Mouse (Mus musculus) lung, embryonic 15.5 days (tissue): Measurements from ENCODE around the gene Ptgs1. TPM values are rescaled to one million over a fixed set of nuclear protein-coding genes. Genes with fewer than 3 reads are reported as not detected.

Experiments
- ATAC-seq: fragments of 200-750 bp; cut with Nextera tagmentation; 2 replicates; pipeline ENCODE4 v1.8.0; 2017; ENCODE audit warnings: moderate number of reproducible peaks, borderline replicate concordance; ENCODE audit not compliant: low FRiP score, low TSS enrichment; ENCODE audit errors: extremely low read depth
- H3K27ac ChIP-seq: fragments of 300-500 bp; sonication (generic); 2 replicates; pipeline ENCODE4 v1.5.1; 2015; ENCODE audit warnings: moderate library complexity, mild to moderate bottlenecking, inconsistent platforms
- H3K27me3 ChIP-seq: fragments of 300-500 bp; sonication (generic); 2 replicates; pipeline ENCODE4 v1.6.1; 2015; ENCODE audit warnings: inconsistent platforms
- H3K36me3 ChIP-seq: fragments of 300-500 bp; sonication (generic); 2 replicates; pipeline ENCODE4 v1.6.1; 2015; ENCODE audit warnings: inconsistent platforms
- H3K4me1 ChIP-seq: fragments of 300-500 bp; sonication (generic); 2 replicates; pipeline ENCODE4 v1.6.1; 2015; ENCODE audit warnings: inconsistent platforms
- H3K4me2 ChIP-seq: fragments of 300-500 bp; sonication (generic); 2 replicates; pipeline ENCODE4 v1.6.1; 2015; ENCODE audit warnings: inconsistent platforms, mild to moderate bottlenecking, moderate library complexity
- H3K4me3 ChIP-seq: fragments of 300-500 bp; sonication (generic); 2 replicates; pipeline ENCODE4 v1.5.1; 2015; ENCODE audit warnings: mild to moderate bottlenecking, inconsistent platforms
- H3K9ac ChIP-seq: fragments of 300-500 bp; sonication (generic); 2 replicates; pipeline ENCODE4 v1.6.1; 2015; ENCODE audit warnings: inconsistent platforms
- H3K9me3 ChIP-seq: fragments of 300-500 bp; sonication (generic); 2 replicates; pipeline ENCODE4 v1.6.1; 2016; ENCODE audit warnings: inconsistent platforms
- WGBS: fragments of 180-500 bp; shearing (Covaris S2); methylation state at CpG from one replicate; pipeline ENCODE4 v1.1.7; 2015; 5-methylcytosine and 5-hydroxymethylcytosine counted together
- polyA plus RNA-seq: library from polyadenylated mRNA; unstranded; fragments of >200 nt; fragmentation: Nextera tagmentation; extraction: Ambion mirVana; gene quantifications from 2 replicates; pipeline ENCODE4 v1.2.1, GENCODE M21; 2015

Gene Ptgs1
- polyA plus RNA-seq, 1 experiment from 2014 or later = 54.9 TPM

DNA sequence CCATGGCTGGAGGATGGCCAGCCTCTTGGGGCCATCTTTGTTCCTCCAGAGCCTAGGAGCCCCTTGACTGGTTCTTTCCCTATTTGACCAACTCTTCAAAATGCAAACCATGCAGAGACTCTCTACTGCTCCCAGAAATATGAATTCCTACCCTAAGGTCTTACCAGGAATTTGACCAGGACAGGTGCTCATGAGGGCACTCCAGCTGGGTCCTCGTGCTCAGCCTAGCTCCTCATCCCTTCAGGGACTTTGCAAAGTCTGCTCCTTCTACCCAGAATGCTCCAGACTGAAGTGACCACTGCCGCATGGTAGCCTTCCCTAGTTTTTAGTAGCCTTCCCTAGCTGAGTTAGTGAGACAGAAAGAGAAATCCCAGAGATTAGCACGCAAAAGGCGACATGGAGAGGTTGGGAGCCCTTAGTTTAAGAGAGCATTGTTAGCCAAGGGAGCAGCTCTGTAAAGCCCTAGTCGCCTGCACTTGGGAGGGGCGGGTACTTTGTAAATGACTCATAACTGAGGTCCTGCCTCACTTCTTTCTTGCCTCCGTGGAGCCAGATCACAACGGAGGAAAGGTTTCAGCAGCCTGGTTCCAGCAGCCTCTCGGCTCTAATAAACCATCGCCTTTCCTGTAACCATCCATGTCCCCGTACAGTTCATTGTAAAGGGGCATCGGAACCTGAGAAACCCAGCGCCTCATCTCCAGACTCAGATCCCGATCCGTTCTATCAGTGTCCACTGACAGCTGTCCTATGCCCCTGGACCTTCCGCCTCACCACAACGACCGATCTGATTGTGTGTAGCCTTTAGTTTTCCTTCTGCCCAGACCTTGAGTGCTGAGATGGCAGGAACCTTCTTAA, 28.2 kb upstream of the Ptgs1 start:
- H3K27me3 ChIP-seq = peaks cover 61% of the 10 kb centered on the region
- H3K9ac ChIP-seq = no peak overlapping the region
- no peak overlapping the region for H3K4me3 ChIP-seq
- H3K4me1 ChIP-seq = peaks cover 47% of the 10 kb centered on the region
- 0 out of 2 replicates have a peak overlapping the region, but pooled peaks have one; percentile 8 for H3K27ac ChIP-seq
- no peaks in the 10 kb centered on the region for H3K36me3 ChIP-seq
- ATAC-seq = no peak
- peak overlapping the region; percentile 67 for H3K4me2 ChIP-seq
- WGBS = 24% methylated on average over 18 of the region's 18 CpGs
- no peaks in the 10 kb centered on the region for H3K9me3 ChIP-seq

DNA sequence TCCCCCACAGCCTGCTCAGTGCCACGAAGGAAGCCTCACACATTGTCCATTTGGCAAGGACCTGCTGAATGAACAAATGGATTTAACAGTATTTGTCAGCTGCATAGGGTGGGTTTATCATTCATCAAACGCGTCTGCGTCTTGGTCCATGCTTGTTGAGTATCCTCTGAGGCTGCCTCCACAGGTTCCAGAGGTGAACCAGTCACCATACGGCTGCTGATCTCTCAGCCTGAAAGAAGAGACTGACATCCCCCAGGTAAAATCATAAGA, 27.7 kb upstream of the Ptgs1 start:
- no peaks in the 10 kb centered on the region for H3K36me3 ChIP-seq
- H3K9me3 ChIP-seq = no peaks in the 10 kb centered on the region
- H3K4me2 ChIP-seq = peak overlapping the region; percentile 67
- no peak overlapping the region for H3K4me3 ChIP-seq
- H3K27ac ChIP-seq = no peak overlapping the region
- no peak overlapping the region for H3K9ac ChIP-seq
- peaks cover 47% of the 10 kb centered on the region for H3K4me1 ChIP-seq
- ATAC-seq = no peak
- H3K27me3 ChIP-seq = peaks cover 59% of the 10 kb centered on the region
- 9% methylated on average over 5 of the region's 5 CpGs for WGBS

DNA sequence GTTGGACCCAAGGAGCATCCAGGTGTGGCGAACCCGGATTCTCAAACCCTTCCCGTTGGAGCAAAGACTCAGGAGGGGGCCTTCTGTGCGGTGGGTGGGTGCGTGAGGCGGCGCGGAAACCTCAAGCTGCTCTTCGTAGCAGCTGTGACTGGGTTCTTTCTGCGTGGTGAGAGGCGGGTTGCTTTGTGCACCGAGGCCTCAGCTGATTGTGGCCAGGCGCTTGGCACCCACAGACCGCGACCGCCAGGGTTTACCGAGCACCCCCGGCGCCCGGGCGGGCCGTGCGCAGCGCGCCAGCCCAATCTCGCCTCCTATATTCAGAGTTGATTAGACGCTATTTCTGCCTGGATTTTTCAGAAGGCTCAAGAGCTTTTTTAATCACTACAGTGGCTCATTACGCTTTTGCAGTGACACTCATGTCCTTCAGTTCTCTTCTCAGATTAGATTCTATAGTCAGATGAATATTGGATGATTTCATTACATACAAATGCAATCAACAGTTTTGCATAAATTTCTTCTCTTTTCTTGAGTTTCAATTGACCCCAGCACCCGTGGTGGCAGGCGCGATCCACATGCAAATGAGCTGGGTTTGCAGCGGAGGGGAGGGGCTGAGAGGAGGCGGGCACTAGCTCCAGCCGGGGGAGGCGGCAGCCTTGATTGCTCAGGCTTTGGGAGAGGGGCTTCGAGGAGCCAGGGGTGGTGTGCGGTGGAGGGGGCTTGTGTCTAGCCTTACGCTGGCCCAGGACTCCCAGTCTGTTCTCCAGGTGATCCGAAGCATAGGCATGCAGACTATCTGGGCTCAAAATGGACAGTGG, 27.0 kb upstream of the Ptgs1 start:
- peaks cover 45% of the 10 kb centered on the region for H3K4me1 ChIP-seq
- 0 out of 2 replicates have a peak, but pooled peaks have one; percentile 15 for ATAC-seq
- no peak overlapping the region for H3K27ac ChIP-seq
- WGBS = 2% methylated on average over 39 of the region's 39 CpGs
- H3K36me3 ChIP-seq = no peaks in the 10 kb centered on the region
- no peaks in the 10 kb centered on the region for H3K9me3 ChIP-seq
- H3K4me3 ChIP-seq = peak overlapping the region; percentile 28
- 0 out of 2 replicates have a peak overlapping the region, but pooled peaks have one; percentile 10 for H3K9ac ChIP-seq
- H3K27me3 ChIP-seq = peaks cover 53% of the 10 kb centered on the region
- peak overlapping the region; percentile 67 for H3K4me2 ChIP-seq

DNA sequence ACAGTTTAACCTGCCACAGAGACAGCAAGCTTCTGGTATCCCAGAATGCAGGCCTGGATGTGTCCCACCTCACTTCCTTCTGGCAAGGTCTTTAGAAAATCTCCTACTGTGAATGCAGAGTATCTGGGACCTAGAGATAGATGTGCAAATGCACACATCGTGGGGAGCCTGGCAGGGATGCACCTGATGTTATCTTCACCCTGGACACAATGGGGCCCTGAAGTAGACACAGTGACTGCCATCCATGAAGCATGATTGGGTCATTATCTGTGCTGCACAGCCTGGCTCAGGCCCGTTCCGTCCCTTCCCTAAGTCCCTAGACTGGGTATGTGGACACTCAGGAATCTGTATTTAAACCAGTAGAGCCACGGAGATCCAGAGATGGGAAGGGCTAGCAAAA, 25.6 kb upstream of the Ptgs1 start:
- Histone ChIP-seq H3K27ac (no peak overlapping the region), H3K27me3 (peaks cover 61% of the 10 kb centered on the region), H3K36me3 (no peaks in the 10 kb centered on the region), H3K4me2 (no peak overlapping the region), H3K4me1 (peaks cover 36% of the 10 kb centered on the region), H3K4me3 (no peak overlapping the region), H3K9me3 (no peaks in the 10 kb centered on the region), H3K9ac (no peak overlapping the region)
- 61% methylated on average over 4 of the region's 4 CpGs for WGBS
- ATAC-seq = no peak

DNA sequence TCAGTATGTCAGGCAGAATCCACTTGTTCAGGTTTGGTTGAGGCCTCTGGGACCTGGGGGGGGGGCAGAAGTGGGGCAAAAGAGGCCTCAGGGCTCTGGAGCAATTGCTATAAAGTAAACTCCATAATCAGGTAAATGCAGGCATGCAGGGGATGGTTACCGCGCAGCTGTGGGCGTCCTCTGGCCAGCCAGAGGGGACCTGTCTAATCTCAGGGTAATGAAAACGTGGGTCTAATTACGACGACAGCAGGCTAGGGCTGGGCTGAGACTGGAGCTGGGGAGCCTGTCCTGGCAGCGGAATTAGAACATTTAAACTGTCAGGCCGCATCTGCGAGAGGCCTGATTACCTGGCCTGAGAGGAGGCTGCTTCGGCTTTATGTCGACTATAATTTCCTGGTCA, 23.2 kb upstream of the Ptgs1 start:
- Histone ChIP-seq H3K4me1 (peaks cover 35% of the 10 kb centered on the region), H3K4me2 (no peak overlapping the region), H3K4me3 (no peak overlapping the region), H3K27ac (no peak overlapping the region), H3K27me3 (peaks cover 58% of the 10 kb centered on the region), H3K9me3 (no peaks in the 10 kb centered on the region), H3K36me3 (no peaks in the 10 kb centered on the region), H3K9ac (no peak overlapping the region)
- no peak for ATAC-seq
- WGBS = 75% methylated on average over 11 of the region's 11 CpGs

DNA sequence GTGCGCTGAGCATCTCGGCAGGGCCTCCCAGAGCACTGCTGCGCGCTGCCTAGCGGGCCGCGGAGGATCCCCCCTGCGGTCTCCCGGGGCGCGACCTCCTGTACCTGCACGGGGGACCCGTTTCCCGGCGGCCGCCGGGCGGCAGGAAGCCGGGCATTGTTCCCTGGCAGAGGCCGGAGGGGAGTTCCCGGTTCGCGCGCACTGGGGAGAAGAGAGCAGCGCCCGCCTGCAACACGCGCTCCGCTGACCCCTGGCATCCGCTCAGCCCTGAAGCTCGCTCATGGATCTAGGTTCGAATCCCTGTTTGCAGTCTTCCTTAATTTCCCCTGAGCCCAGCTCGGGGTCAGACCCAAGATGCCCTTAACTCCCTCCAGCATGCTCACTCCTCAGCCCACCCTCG, 19.4 kb upstream of the Ptgs1 start:
- no peak for ATAC-seq
- H3K9me3 ChIP-seq = no peaks in the 10 kb centered on the region
- peak overlapping the region; percentile 38 for H3K4me2 ChIP-seq
- H3K4me3 ChIP-seq = no peak overlapping the region
- WGBS = 9% methylated on average over 34 of the region's 34 CpGs
- peaks cover 25% of the 10 kb centered on the region for H3K27me3 ChIP-seq
- H3K27ac ChIP-seq = peak overlapping the region; percentile 54
- H3K4me1 ChIP-seq = peaks cover 33% of the 10 kb centered on the region
- no peak overlapping the region for H3K9ac ChIP-seq
- no peaks in the 10 kb centered on the region for H3K36me3 ChIP-seq

DNA sequence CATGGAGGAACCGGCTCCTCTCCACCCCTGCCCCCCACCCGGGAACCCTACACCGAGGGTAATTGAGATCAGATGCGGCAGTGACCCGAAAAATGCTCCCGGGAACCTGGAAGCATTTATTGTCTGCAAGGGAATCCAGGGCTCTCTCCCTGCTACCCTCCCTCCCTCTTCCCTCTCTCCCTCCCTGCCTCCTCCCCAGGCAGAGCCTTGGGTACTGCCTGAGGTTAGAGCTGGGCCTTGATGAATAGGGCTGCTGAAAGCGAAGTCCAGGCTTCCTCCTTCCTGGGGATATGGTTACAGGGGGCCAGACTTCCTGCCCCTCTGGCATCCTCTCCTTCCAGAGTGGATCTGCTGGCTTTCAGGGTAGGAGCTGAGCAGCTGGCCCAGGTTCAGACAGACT, 18.4 kb upstream of the Ptgs1 start:
- no peaks in the 10 kb centered on the region for H3K36me3 ChIP-seq
- no peaks in the 10 kb centered on the region for H3K9me3 ChIP-seq
- 41% methylated on average over 7 of the region's 7 CpGs for WGBS
- no peak for ATAC-seq
- no peak overlapping the region for H3K9ac ChIP-seq
- peaks cover 43% of the 10 kb centered on the region for H3K4me1 ChIP-seq
- H3K27ac ChIP-seq = peak overlapping the region; percentile 48
- no peak overlapping the region for H3K4me2 ChIP-seq
- H3K27me3 ChIP-seq = peaks cover 25% of the 10 kb centered on the region
- H3K4me3 ChIP-seq = no peak overlapping the region

DNA sequence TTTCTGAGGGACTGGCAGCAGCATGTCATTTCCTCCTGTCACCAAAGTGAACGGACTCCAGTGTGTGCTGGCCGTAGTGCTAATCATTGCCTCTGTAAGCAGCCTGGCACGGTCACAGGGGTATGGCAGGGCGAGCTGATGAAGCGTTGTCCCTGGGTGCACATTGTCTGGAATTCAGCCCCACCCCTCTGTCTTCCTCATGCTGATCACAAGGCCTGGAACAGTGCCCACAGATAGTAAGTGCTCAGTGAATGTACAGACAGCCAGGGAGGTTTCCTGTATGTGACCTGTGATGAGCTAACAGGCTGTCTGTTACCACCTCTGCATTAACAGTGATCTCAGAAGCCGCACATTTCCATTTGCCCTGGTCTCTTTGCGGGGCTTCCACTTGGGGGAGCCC, 17.1 kb upstream of the Ptgs1 start:
- Histone ChIP-seq H3K4me1 (peaks cover 56% of the 10 kb centered on the region), H3K36me3 (no peaks in the 10 kb centered on the region), H3K9ac (no peak overlapping the region), H3K27me3 (peaks cover 25% of the 10 kb centered on the region), H3K4me2 (no peak overlapping the region), H3K4me3 (no peak overlapping the region), H3K27ac (peak overlapping the region; percentile 49), H3K9me3 (no peaks in the 10 kb centered on the region)
- WGBS = 35% methylated on average over 7 of the region's 7 CpGs
- ATAC-seq = no peak

DNA sequence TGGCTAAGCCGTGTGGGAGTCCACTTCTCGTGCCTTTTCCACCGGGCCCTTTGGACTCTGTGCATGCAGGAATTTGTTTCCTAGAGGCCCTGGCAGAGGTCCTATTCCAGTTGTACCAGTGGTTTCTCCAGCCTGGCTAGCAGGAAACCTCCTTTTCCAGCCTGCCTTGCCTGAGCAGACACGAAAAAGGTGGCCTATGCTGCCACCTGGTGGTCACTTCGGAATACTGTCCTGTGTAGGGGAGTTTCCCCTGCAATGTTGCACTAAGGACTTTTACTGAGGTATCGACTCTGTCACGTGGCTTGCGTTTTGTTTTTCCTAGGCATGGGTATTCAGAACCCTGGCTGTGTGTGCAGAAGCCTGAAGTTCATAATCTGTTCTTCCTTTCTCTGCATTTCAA, 16.2 kb upstream of the Ptgs1 start:
- Histone ChIP-seq H3K4me2 (peak overlapping the region; percentile 29; the same call in 1 of the 2 replicates), H3K9ac (no peak overlapping the region), H3K4me1 (peaks cover 57% of the 10 kb centered on the region), H3K27ac (peak overlapping the region; percentile 49), H3K4me3 (no peak overlapping the region), H3K9me3 (no peaks in the 10 kb centered on the region), H3K36me3 (no peaks in the 10 kb centered on the region), H3K27me3 (peaks cover 23% of the 10 kb centered on the region)
- peak; percentile 43; the same call in 1 of the 2 replicates for ATAC-seq
- WGBS = 4% methylated on average over 8 of the region's 8 CpGs

DNA sequence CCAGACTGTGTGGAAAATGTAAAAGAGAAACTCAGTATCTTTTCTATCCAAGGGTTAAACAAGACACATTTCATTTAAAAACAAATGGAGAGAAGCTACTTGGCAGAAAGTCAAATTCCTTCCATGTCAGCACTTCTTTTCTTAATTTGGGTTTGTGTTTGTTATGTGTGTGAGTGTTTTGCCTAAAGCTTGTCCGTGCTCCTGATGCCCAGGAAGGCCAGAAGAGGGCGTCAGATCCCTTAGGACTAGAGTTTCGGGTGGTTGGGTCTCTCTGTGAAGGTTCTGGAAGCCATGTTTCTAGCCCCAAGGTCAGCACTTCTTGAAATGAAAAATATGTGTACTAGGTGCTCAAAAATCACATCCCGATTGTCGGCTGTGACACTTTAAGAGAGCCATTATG, 15.8 kb upstream of the Ptgs1 start:
- Histone ChIP-seq H3K9ac (no peak overlapping the region), H3K4me3 (no peak overlapping the region), H3K36me3 (no peaks in the 10 kb centered on the region), H3K9me3 (no peaks in the 10 kb centered on the region), H3K27ac (no peak overlapping the region), H3K4me1 (peaks cover 57% of the 10 kb centered on the region), H3K4me2 (peak overlapping the region; percentile 29; the same call in 1 of the 2 replicates), H3K27me3 (peaks cover 19% of the 10 kb centered on the region)
- WGBS = 53% methylated on average over 5 of the region's 5 CpGs
- no peak for ATAC-seq

DNA sequence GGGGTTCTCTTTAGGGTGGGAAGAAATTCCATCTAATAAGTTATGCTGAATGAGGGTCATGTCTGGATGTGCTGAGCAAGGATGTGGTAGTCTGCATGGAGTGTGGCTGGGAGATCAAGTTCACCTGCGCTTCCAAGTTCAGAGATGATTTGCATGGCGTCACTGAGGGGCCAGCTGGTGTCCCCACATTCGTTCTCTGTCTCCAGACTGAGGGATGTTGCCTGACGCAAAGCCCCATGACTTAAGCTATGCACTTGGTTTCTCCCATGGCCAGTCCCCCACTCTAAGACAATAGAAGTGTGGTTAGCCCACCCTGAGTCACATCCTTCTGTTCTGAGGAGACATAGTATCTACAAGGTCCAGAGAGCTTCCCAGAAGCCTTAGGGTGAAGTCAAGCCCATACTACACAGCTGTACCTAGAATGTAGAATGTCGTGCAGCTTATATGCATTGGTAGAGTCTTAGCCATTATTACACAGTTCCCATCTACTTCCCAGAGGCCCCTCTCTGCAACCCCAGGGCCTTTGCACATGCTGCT, 15.0 kb upstream of the Ptgs1 start:
- Histone ChIP-seq H3K9me3 (no peaks in the 10 kb centered on the region), H3K27ac (peak overlapping the region; percentile 95), H3K9ac (no peak overlapping the region), H3K36me3 (no peaks in the 10 kb centered on the region), H3K4me2 (no peak overlapping the region), H3K4me3 (no peak overlapping the region), H3K4me1 (peaks cover 57% of the 10 kb centered on the region), H3K27me3 (peaks cover 10% of the 10 kb centered on the region)
- WGBS = 93% methylated on average over 5 of the region's 5 CpGs
- ATAC-seq = no peak

DNA sequence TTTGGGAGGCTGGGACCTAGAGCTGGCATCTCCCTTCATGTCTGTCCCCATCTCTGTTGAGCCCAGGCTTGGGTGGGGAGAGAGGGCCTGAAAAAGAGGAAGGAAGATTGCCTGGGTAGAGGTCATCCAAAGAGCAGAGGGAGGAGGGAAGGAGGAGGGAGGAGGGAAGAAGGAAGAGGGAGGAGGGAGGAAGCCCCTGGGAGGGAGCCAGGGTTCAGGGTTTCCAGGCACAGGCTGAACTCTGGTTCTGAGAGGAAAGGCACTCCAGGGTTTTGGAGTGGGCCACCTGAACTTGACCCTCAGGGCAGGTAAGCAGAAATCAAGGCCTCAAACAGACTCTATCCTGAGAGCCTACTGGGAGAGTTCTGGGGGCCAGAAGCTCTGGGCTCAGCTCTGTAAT, 13.7 kb upstream of the Ptgs1 start:
- Histone ChIP-seq H3K9ac (no peak overlapping the region), H3K9me3 (no peaks in the 10 kb centered on the region), H3K27me3 (no peaks in the 10 kb centered on the region; the same call in 1 of the 2 replicates), H3K36me3 (no peaks in the 10 kb centered on the region), H3K4me3 (no peak overlapping the region), H3K27ac (peak overlapping the region; percentile 95), H3K4me1 (peaks cover 48% of the 10 kb centered on the region), H3K4me2 (peak overlapping the region; percentile 36)
- peak; percentile 15 for ATAC-seq
